Mouse (Mus musculus) forebrain, embryonic 14.5 days (tissue): ENCODE measurements around the gene Nfatc4. TPM values are rescaled to one million over a fixed set of nuclear protein-coding genes. Genes with fewer than 3 reads are reported as not detected.

ENCODE experiments used
- ATAC-seq: fragments of 200-750 bp; cut with Nextera tagmentation; 2 replicates; pipeline ENCODE4 v1.8.0; 2017; ENCODE audit warnings: mild to moderate bottlenecking, moderate library complexity
- DNase-seq: peaks from one replicate; pipeline ENCODE4 v3.0.0-alpha.2; 2015; ENCODE audit warnings: low spot score
- H3K27ac ChIP-seq: fragments of 300-500 bp; sonication (generic); 2 replicates; pipeline ENCODE4 v1.5.1; 2014; ENCODE audit warnings: low read depth, mild to moderate bottlenecking, control low read depth, low read length, moderate library complexity
- H3K27me3 ChIP-seq: fragments of 300-500 bp; sonication (generic); replicated peaks from 2 replicates; pipeline ENCODE4 v1.6.1; 2014; ENCODE audit warnings: low read length, control low read depth, mixed read lengths; ENCODE audit not compliant: control insufficient read depth, insufficient read depth
- H3K36me3 ChIP-seq: fragments of 300-500 bp; sonication (generic); 2 replicates; pipeline ENCODE4 v1.6.1; 2014; ENCODE audit warnings: low read length, control low read depth; ENCODE audit not compliant: control insufficient read depth, insufficient read depth
- H3K4me1 ChIP-seq: fragments of 300-500 bp; sonication (generic); 2 replicates; pipeline ENCODE4 v1.6.1; 2014; ENCODE audit warnings: antibody characterized with exemption, low read length, control low read depth; ENCODE audit not compliant: control insufficient read depth, insufficient read depth
- H3K4me2 ChIP-seq: fragments of 300-500 bp; sonication (generic); 2 replicates; pipeline ENCODE4 v1.6.1; 2014; ENCODE audit warnings: mild to moderate bottlenecking, control low read depth, low read length
- H3K4me3 ChIP-seq: fragments of 300-500 bp; sonication (generic); 2 replicates; pipeline ENCODE4 v1.5.1; 2014; ENCODE audit warnings: low read depth, low read length, control low read depth
- H3K9ac ChIP-seq: fragments of 300-500 bp; sonication (generic); 2 replicates; pipeline ENCODE4 v1.6.1; 2014; ENCODE audit warnings: mild to moderate bottlenecking, low read length, control low read depth, moderate library complexity
- H3K9me3 ChIP-seq: fragments of 300-500 bp; sonication (generic); replicated peaks from 2 replicates; pipeline ENCODE4 v1.6.1; 2016; ENCODE audit warnings: low read length, control low read depth, mixed read lengths; ENCODE audit not compliant: control insufficient read depth
- WGBS: fragments of 180-500 bp; shearing (Covaris S2); extraction: QIAGEN DNeasy Blood & Tissue Kit; methylation state at CpG from one replicate; pipeline ENCODE4 v1.1.7; 2014; 5-methylcytosine and 5-hydroxymethylcytosine counted together
- polyA plus RNA-seq: library from polyadenylated mRNA; unstranded; fragments of >200 nt; fragmentation: Nextera tagmentation; extraction: Ambion mirVana; gene quantifications from 2 replicates; pipeline ENCODE4 v1.2.1, GENCODE M21; 2014

Gene Nfatc4
- polyA plus RNA-seq, 1 experiment from 2014 or later, result 8.3 TPM

DNA sequence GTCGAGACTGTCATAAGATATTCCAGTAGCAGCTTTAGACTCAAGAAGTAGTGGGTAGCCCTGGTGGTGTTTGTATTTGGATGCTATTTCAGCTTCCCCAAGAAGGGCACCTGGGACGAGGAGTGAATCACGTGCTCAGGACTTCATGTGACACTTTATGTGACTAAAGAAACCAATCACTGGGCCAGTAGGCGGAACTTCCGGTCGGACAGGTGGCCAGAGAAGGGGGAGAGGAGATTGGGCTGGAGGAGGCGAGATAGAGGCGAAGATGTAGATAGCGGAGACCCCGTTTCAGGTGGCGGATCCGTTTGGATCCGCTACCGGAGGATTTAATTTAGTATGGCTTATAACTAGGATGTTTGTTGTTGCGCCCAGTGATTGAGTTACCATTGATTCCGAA, 8.1 kb upstream of the Nfatc4 start:
- H3K27me3 ChIP-seq, result no peaks in the 10 kb centered on the region
- H3K27ac ChIP-seq, result no peak overlapping the region
- ATAC-seq (peak; percentile 82), DNase-seq (peak; percentile 89)
- peak overlapping the region; percentile 58 for H3K9ac ChIP-seq
- H3K4me1 ChIP-seq, result peaks cover 5% of the 10 kb centered on the region; the same call in 1 of the 2 replicates
- peak overlapping the region; percentile 42 for H3K4me3 ChIP-seq
- no peaks in the 10 kb centered on the region for H3K36me3 ChIP-seq
- 30% methylated on average over 16 of the region's 16 CpGs for WGBS
- H3K4me2 ChIP-seq, result peak overlapping the region; percentile 64
- H3K9me3 ChIP-seq, result no peaks in the 10 kb centered on the region

DNA sequence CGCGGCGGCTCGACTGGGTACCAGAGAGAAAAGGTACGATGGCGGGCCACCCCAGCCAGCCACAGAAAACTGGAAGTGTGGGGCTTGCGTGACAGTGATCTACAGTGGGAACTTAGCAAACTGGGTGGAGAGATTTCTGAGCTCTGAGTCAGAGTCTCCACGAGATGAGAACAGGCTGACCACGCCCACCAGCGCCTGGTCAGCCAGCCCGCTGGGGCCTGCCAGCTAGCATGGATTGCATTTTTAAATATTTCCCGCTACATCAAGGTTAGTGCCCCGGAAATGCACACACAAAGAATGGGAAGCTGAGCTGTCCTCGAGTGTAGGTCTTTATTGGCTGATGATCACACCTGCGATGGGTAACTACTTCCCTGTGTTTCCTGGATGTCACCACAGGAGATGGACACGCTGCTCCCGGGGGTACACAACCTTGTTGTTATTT, 7.6 kb upstream of the Nfatc4 start:
- Histone ChIP-seq H3K36me3 (no peaks in the 10 kb centered on the region), H3K9me3 (no peaks in the 10 kb centered on the region), H3K4me2 (peak overlapping the region; percentile 64), H3K4me3 (peak overlapping the region; percentile 42), H3K4me1 (peaks cover 5% of the 10 kb centered on the region; the same call in 1 of the 2 replicates), H3K27ac (no peak overlapping the region), H3K27me3 (no peaks in the 10 kb centered on the region), H3K9ac (peak overlapping the region; percentile 58)
- DNase-seq (peak; percentile 53), ATAC-seq (peak; percentile 74)
- WGBS, result 30% methylated on average over 17 of the region's 17 CpGs

DNA sequence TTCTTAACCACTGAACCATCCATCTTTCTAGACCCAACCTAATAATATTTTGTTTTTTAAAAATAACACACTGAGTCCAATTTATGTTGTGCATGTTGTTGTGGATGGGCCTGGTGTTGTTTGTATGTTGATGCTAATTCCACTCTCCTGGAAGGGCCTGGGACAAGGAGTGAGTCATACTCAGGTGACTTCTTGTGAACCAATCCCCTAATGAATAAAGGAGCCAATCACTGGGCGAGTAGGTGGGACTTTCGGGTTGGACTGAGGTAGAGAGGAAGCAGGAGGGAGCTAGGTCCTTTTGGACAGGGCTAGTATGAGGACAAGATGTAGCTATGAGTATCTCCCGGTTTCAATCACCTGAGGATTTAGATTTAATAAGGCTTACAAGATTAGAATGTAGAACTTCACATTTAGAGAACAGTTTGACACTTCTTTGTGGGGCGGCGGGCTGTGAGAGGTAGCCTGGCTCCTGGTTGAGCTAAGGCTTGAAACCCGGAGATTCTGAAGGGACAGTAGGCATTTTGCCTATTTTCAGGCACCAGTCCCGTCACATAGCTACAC, 3.0 kb upstream of the Nfatc4 start:
- no peak for ATAC-seq
- WGBS, result 79% methylated on average over 7 of the region's 7 CpGs
- H3K36me3 ChIP-seq, result no peaks in the 10 kb centered on the region
- no peaks in the 10 kb centered on the region for H3K9me3 ChIP-seq
- H3K4me3 ChIP-seq, result no peak overlapping the region
- no peak overlapping the region for H3K4me2 ChIP-seq
- no peak overlapping the region for H3K9ac ChIP-seq
- H3K4me1 ChIP-seq, result peaks cover 14% of the 10 kb centered on the region
- H3K27me3 ChIP-seq, result no peaks in the 10 kb centered on the region
- no peak for DNase-seq
- H3K27ac ChIP-seq, result no peak overlapping the region

DNA sequence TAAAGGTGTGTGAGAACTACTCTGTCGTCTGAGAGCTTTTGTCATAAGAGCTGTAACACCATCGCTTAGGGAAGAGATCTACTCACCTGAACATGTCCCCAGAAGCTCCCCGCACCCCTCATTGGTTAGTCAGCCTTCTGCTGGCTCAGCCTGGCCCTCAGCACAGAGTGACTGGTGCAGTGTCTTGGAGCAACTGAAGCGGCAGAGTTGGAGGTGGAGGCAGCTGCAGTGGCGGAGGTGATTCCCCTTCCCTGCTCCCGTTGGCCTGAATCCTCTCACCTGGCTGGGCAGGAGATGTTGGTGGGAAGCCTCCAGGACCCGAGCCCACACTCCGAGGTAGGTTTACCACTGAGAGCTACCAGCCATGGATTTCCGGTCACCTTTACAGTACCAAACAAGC, 2.4 kb upstream of the Nfatc4 start:
- WGBS, result 83% methylated on average over 9 of the region's 9 CpGs

DNA sequence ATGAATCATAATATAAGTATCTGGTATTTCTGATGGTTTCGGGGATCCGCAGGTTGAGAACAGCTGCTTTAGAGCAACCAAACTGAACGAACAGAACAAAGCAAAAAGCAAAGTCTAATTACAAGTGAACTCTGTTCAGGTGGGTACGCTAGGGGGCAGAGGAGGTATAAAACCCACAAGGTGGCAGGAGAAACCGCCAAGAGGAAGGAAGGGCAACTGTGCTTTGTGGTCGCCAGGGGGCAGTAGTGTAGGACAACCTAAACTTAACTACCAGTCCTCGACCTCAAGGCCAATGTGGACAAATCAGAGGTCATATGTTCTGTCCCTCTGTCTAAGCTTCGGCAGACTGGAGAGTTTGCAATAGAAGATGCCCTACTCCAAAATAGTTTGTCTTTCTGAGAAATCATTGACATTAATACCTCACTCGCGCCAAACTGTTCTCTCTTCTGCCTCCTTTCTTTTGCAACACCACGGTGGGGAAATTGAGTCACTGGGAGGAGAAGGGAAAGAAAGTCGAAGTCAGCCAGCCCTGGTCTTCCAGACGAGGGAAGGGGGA, 431 bp upstream of the Nfatc4 start:
- H3K36me3 ChIP-seq, result no peaks in the 10 kb centered on the region
- ATAC-seq, result peak; percentile 24; the same call in 1 of the 2 replicates
- peak overlapping the region; percentile 89 for H3K27ac ChIP-seq
- peak overlapping the region; percentile 47 for H3K4me3 ChIP-seq
- H3K27me3 ChIP-seq, result 0 out of 2 replicates have a peak, but pooled peaks cover 3% of the 10 kb centered on the region
- peak overlapping the region; percentile 82 for H3K4me2 ChIP-seq
- H3K4me1 ChIP-seq, result peaks cover 22% of the 10 kb centered on the region
- 4% methylated on average over 13 of the region's 13 CpGs for WGBS
- no peaks in the 10 kb centered on the region for H3K9me3 ChIP-seq
- peak overlapping the region; percentile 71 for H3K9ac ChIP-seq
- DNase-seq, result peak; percentile 90

More for the DNA sequence above, 2.4 kb upstream of the Nfatc4 start:
- ATAC-seq (no peak), DNase-seq (no peak)
- Histone ChIP-seq H3K9me3 (no peaks in the 10 kb centered on the region), H3K9ac (no peak overlapping the region), H3K4me2 (no peak overlapping the region), H3K4me1 (peaks cover 16% of the 10 kb centered on the region), H3K36me3 (no peaks in the 10 kb centered on the region), H3K27ac (no peak overlapping the region), H3K27me3 (no peaks in the 10 kb centered on the region), H3K4me3 (no peak overlapping the region)

DNA sequence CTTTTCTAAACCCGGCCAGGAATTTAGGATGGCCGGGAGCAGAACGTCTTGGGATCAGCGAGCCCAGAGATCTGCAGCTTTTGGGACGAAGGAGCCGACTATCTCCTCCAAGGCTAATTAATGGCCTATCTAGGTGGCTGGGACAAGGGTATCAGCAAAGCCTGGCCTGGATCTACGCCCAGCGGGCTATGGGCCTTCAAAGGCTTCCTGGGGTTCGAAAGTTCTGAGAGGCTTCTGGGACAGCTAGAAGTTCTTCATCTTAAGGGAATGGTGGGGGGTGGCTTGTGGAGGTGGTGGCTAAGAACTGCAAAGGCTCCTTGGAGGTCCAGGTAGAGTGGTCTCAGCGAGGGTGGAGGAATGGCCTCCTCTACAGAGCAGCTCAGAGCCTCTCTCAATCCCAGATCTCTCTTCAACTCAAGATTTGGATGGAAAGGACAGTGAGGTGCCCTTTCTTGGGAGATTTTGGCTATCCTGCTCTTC, 1.1 kb downstream of the Nfatc4 start:
- no peaks in the 10 kb centered on the region for H3K9me3 ChIP-seq
- H3K4me2 ChIP-seq, result peak overlapping the region; percentile 82
- no peaks in the 10 kb centered on the region for H3K36me3 ChIP-seq
- under 1% methylated on average over 10 of the region's 10 CpGs for WGBS
- 0 out of 2 replicates have a peak, but pooled peaks cover 3% of the 10 kb centered on the region for H3K27me3 ChIP-seq
- peaks cover 22% of the 10 kb centered on the region for H3K4me1 ChIP-seq
- H3K9ac ChIP-seq, result peak overlapping the region; percentile 71
- H3K27ac ChIP-seq, result peak overlapping the region; percentile 89
- peak; percentile 62 for DNase-seq
- ATAC-seq, result no peak
- peak overlapping the region; percentile 47 for H3K4me3 ChIP-seq

DNA sequence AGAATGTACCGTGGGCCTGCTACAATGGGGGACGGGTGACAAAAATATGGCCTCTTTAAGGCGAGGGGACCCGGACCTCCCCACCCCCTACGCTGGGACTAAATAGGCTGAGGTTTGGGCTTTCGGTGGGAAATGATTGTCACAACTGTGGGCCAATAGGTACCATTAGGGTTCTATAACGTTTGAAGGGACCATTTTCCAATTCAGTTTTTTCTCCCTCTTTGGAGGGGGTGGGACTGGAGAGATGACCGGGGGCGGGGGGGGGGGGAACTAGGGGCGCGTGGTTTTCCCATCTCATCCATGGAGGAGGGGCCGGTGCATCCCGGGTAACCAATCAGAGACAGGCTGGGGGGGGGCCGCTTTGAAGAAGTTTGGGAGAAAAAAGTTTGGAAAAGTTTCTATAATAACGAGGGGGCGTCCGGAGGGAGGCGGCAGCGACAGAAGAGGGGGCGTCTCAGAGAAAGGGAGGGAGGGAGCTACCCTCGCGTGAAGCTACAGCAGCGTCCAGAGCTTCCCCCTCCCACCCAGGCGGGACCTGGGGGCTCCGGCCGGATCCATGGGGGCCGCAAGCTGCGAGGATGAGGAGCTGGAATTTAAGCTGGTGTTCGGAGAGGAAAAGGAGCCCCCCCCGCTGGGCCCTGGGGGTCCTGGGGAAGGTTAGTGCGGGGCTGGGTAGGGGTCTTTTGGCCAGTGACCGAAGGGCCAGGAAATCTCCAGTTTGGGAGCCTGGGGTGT, 1.7 kb downstream of the Nfatc4 start:
- WGBS, result under 1% methylated on average over 31 of the region's 32 CpGs
- no peak for ATAC-seq
- DNase-seq, result peak; percentile 70

DNA sequence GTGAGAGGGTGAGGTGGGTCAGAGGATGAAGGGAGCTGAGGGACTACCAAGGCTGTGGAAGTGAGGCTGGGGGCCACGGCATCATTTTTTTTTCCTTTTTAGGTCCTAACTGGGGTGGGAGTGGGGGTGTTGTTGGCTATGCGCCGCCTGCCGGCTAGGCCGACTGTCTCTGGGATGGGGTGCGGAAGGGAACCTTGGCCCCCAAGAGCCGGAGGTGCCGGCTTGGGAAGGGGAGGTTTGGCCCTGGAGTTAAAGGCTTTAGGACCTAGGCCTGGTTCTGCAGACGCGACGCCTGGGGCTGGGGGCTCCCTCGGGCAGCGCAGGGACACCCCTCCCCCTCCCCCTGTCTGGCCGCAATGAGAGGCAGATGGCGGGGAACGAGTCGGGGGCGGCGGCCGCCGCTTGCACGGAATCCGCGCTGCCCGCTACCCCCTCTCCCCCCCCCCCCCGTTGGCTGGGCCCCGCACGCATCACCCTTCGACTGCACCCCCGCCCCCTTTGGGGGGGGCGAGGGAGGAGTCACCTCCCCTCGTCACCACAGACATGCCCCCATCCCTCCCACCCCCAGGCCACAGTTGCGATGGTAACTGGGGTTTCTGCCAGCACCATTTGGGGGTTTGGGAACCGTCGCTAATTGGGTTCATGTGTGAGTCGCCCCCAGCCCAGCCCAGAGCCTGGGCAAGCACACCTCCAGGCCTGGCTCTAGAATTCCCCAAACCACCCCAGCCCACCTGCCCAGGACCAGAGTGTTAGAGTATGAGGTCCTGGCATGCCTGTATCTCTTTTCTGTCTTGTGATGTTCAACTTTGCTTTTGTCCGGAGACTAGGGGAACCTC, 2.5 kb downstream of the Nfatc4 start:
- DNase-seq (peak; percentile 80), ATAC-seq (peak; percentile 11)
- H3K27me3 ChIP-seq, result 0 out of 2 replicates have a peak, but pooled peaks cover 3% of the 10 kb centered on the region
- peak overlapping the region; percentile 47 for H3K4me3 ChIP-seq
- H3K4me2 ChIP-seq, result peak overlapping the region; percentile 82
- peak overlapping the region; percentile 77; the same call in 1 of the 2 replicates for H3K27ac ChIP-seq
- peak overlapping the region; percentile 68 for H3K9ac ChIP-seq
- under 1% methylated on average over 18 of the region's 37 CpGs for WGBS
- no peaks in the 10 kb centered on the region for H3K36me3 ChIP-seq
- H3K4me1 ChIP-seq, result peaks cover 22% of the 10 kb centered on the region
- H3K9me3 ChIP-seq, result no peaks in the 10 kb centered on the region

More for the DNA sequence above, 1.7 kb downstream of the Nfatc4 start:
- Histone ChIP-seq H3K27ac (peak overlapping the region; percentile 89; the same call in 1 of the 2 replicates), H3K9me3 (no peaks in the 10 kb centered on the region), H3K4me2 (peak overlapping the region; percentile 82), H3K9ac (peak overlapping the region; percentile 71), H3K4me3 (peak overlapping the region; percentile 47), H3K36me3 (no peaks in the 10 kb centered on the region), H3K4me1 (peaks cover 22% of the 10 kb centered on the region), H3K27me3 (0 out of 2 replicates have a peak, but pooled peaks cover 3% of the 10 kb centered on the region)
